Mouse (Mus musculus) midbrain, postnatal 0 days (tissue): ENCODE measurements around the gene Il12b. TPM values are rescaled to one million over a fixed set of nuclear protein-coding genes. Genes with fewer than 3 reads are reported as not detected.
A peak's percentile ranks its signal among the peaks of the same experiment; 100 is the strongest.

Experiments used
- ATAC-seq: fragments of 200-750 bp; cut with Nextera tagmentation; 2 replicates; pipeline ENCODE4 v1.8.0; 2017; ENCODE audit warnings: moderate number of reproducible peaks, mild to moderate bottlenecking, moderate TSS enrichment, moderate library complexity; ENCODE audit not compliant: low FRiP score
- DNase-seq: peaks from one replicate; pipeline ENCODE4 v3.0.0-alpha.2; 2015; ENCODE audit warnings: low spot score
- H3K27ac ChIP-seq: fragments of 300-500 bp; sonication (generic); 2 replicates; pipeline ENCODE4 v1.5.1; 2014; ENCODE audit warnings: low read depth, mild to moderate bottlenecking, low read length, mixed read lengths
- H3K27me3 ChIP-seq: fragments of 300-500 bp; sonication (generic); 2 replicates; pipeline ENCODE4 v1.6.1; 2014; ENCODE audit warnings: low read length, control low read depth, mixed read lengths; ENCODE audit not compliant: insufficient read depth
- H3K36me3 ChIP-seq: fragments of 300-500 bp; sonication (generic); 2 replicates; pipeline ENCODE4 v1.6.1; 2014; ENCODE audit warnings: low read length, control low read depth, mixed read lengths; ENCODE audit not compliant: insufficient read depth
- H3K4me1 ChIP-seq: fragments of 300-500 bp; sonication (generic); 2 replicates; pipeline ENCODE4 v1.6.1; 2014; ENCODE audit warnings: mild to moderate bottlenecking, control low read depth, antibody characterized with exemption, low read length, mixed read lengths; ENCODE audit not compliant: insufficient read depth
- H3K4me2 ChIP-seq: fragments of 300-500 bp; sonication (generic); 2 replicates; pipeline ENCODE4 v1.6.1; 2014; ENCODE audit warnings: low read depth, mild to moderate bottlenecking, low read length, mixed read lengths; ENCODE audit not compliant: poor library complexity, severe bottlenecking
- H3K4me3 ChIP-seq: fragments of 300-500 bp; sonication (generic); 2 replicates; pipeline ENCODE4 v1.5.1; 2014; ENCODE audit warnings: low read depth, mild to moderate bottlenecking, low read length, moderate library complexity
- H3K9ac ChIP-seq: fragments of 300-500 bp; sonication (generic); replicated peaks from 2 replicates; pipeline ENCODE4 v1.6.1; 2014; ENCODE audit warnings: mild to moderate bottlenecking, low read length, moderate library complexity, mixed read lengths; ENCODE audit not compliant: poor library complexity, severe bottlenecking
- H3K9me3 ChIP-seq: fragments of 300-500 bp; sonication (generic); 2 replicates; pipeline ENCODE4 v1.6.1; 2016; ENCODE audit warnings: low read length, control low read depth
- CTCF ChIP-seq: IDR thresholded peaks from 2 replicates; pipeline ENCODE4 v1.5.1; 2016; ENCODE audit warnings: antibody characterized with exemption, mild to moderate bottlenecking
- WGBS: fragments of 180-500 bp; shearing (Covaris S2); extraction: QIAGEN DNeasy Blood & Tissue Kit; methylation state at CpG from one replicate; pipeline ENCODE4 v1.1.7; 2014; 5-methylcytosine and 5-hydroxymethylcytosine counted together
- polyA plus RNA-seq: library from polyadenylated mRNA; unstranded; fragments of >200 nt; fragmentation: Nextera tagmentation; extraction: Ambion mirVana; gene quantifications from 2 replicates; pipeline ENCODE4 v1.2.1, GENCODE M21; 2015
- total RNA-seq: library from RNA; depleted of rRNA; stranded (reverse); fragments of >200 nt; gene quantifications from 2 replicates; pipeline ENCODE4 v1.2.3, GENCODE M21; 2014; rRNA removed

Gene Il12b
- total RNA-seq: 0.57 TPM in 1 of 2 replicates, not detected in the other
- not detected in 2 replicates for polyA plus RNA-seq

GRCm38 (mm10) chr11:44399763-44400162 lies at the start of gene Il12b:
Gene Il12b, plus strand, starts transcription at chr11:44400063.
- H3K4me1 ChIP-seq: no peaks in the 10 kb centered on the region
- DNase-seq (no peak), ATAC-seq (no peak)
- no peaks in the 10 kb centered on the region for H3K36me3 ChIP-seq
- TF ChIP-seq CTCF: no peak
- 81% methylated on average over 6 of the region's 6 CpGs for WGBS
- no peaks in the 10 kb centered on the region for H3K9me3 ChIP-seq
- no peak within 1 kb of the TSS for H3K27ac ChIP-seq
- no peaks in the 10 kb centered on the region for H3K27me3 ChIP-seq
- H3K9ac ChIP-seq: no peak within 1 kb of the TSS
- peak within 1 kb of the TSS; percentile 21; the same call in 1 of the 2 replicates for H3K4me3 ChIP-seq
- H3K4me2 ChIP-seq: peak within 1 kb of the TSS; percentile 35

- TF ChIP-seq CTCF: no peak
- no peak overlapping the region for H3K9ac ChIP-seq
- no peak overlapping the region for H3K27ac ChIP-seq
- H3K4me1 ChIP-seq: no peaks in the 10 kb centered on the region
- no peak overlapping the region for H3K4me2 ChIP-seq
- no peaks in the 10 kb centered on the region for H3K9me3 ChIP-seq
- WGBS: 76% methylated on average over 8 of the region's 8 CpGs
- no peaks in the 10 kb centered on the region for H3K36me3 ChIP-seq
- H3K4me3 ChIP-seq: no peak overlapping the region
- H3K27me3 ChIP-seq: no peaks in the 10 kb centered on the region
- no peak for ATAC-seq
- DNase-seq: no peak
Measured at GRCm38 (mm10) chr11:44354860-44355470, 44.9 kb upstream of the Il12b start.

- ATAC-seq (no peak), DNase-seq (no peak)
- no peak overlapping the region for H3K4me2 ChIP-seq
- TF ChIP-seq CTCF: no peak
- no peak overlapping the region for H3K27ac ChIP-seq
- WGBS: 92% methylated on average over 4 of the region's 4 CpGs
- no peaks in the 10 kb centered on the region for H3K9me3 ChIP-seq
- no peaks in the 10 kb centered on the region for H3K27me3 ChIP-seq
- H3K9ac ChIP-seq: no peak overlapping the region
- H3K36me3 ChIP-seq: no peaks in the 10 kb centered on the region
- H3K4me3 ChIP-seq: no peak overlapping the region
- H3K4me1 ChIP-seq: no peaks in the 10 kb centered on the region
Measured at GRCm38 (mm10) chr11:44356171-44356570, 43.7 kb upstream of the Il12b start.

GRCm38 (mm10) chr11:44364536-44364935 lies 35.3 kb upstream of the Il12b start:
- no peak for DNase-seq
- H3K27ac ChIP-seq: no peak overlapping the region
- H3K36me3 ChIP-seq: no peaks in the 10 kb centered on the region
- H3K9ac ChIP-seq: no peak overlapping the region
- H3K27me3 ChIP-seq: no peaks in the 10 kb centered on the region
- no peaks in the 10 kb centered on the region for H3K9me3 ChIP-seq
- no peak overlapping the region for H3K4me3 ChIP-seq
- ATAC-seq: no peak
- H3K4me2 ChIP-seq: no peak overlapping the region
- H3K4me1 ChIP-seq: no peaks in the 10 kb centered on the region
- TF ChIP-seq CTCF: no peak

GRCm38 (mm10) chr11:44367711-44368110 lies 32.2 kb upstream of the Il12b start:
- WGBS: 86% methylated on average over 1 of the region's 1 CpGs
- Histone ChIP-seq H3K4me1 (no peaks in the 10 kb centered on the region), H3K4me2 (no peak overlapping the region), H3K4me3 (no peak overlapping the region), H3K9me3 (no peaks in the 10 kb centered on the region), H3K36me3 (no peaks in the 10 kb centered on the region), H3K9ac (no peak overlapping the region), H3K27ac (no peak overlapping the region), H3K27me3 (no peaks in the 10 kb centered on the region)
- TF ChIP-seq CTCF: no peak
- ATAC-seq (no peak), DNase-seq (no peak)

- H3K27me3 ChIP-seq: no peaks in the 10 kb centered on the region
- TF ChIP-seq CTCF: no peak
- H3K9me3 ChIP-seq: no peaks in the 10 kb centered on the region
- no peak overlapping the region for H3K4me3 ChIP-seq
- WGBS: 76% methylated on average over 6 of the region's 6 CpGs
- H3K4me2 ChIP-seq: no peak overlapping the region
- H3K27ac ChIP-seq: no peak overlapping the region
- H3K4me1 ChIP-seq: no peaks in the 10 kb centered on the region
- no peaks in the 10 kb centered on the region for H3K36me3 ChIP-seq
- DNase-seq (no peak), ATAC-seq (no peak)
- no peak overlapping the region for H3K9ac ChIP-seq
Measured at GRCm38 (mm10) chr11:44372856-44373255, 27.0 kb upstream of the Il12b start.
